Mouse (Mus musculus) frontal cortex, adult 2 months (tissue): ENCODE measurements around the gene Fopnl. TPM values are rescaled to one million over a fixed set of nuclear protein-coding genes. Genes with fewer than 3 reads are reported as not detected.

Experiments used
- DNase-seq, 2 experiments: peaks; one replicate each; pipeline ENCODE4 v3.0.0; 2022; ENCODE audit warnings: low spot score in 1 of 2; ENCODE audit errors: extremely low spot score in 1 of 2
- polyA plus RNA-seq: library from polyadenylated mRNA; depleted of rRNA; stranded (reverse); fragments of >200 nt; gene quantifications from 2 replicates; pipeline ENCODE4 v1.2.3, GENCODE M21; 2012; rRNA removed

Fopnl gene
- polyA plus RNA-seq, 1 experiment, result 75.0 TPM

DNA sequence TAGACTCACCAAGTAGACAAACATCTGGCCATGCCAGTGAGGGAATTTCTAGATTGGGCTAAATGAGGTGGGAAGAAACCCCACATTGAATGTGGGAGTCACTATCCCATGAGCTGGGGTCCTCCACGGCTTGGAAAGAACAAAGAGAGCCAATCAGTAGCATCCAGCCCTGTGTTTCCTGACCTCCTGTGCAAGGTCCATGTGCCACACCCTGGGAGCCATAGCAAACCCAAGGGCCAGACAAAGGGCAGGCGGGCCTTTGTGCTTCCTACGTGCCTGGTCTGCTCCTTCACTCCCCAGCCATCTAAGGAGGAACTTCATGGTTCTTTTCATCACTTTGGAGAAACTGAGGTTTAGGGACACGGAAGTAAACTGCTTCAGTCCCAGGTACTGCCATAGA, 64.3 kb downstream of the Fopnl start:
- no peak for DNase-seq

DNA sequence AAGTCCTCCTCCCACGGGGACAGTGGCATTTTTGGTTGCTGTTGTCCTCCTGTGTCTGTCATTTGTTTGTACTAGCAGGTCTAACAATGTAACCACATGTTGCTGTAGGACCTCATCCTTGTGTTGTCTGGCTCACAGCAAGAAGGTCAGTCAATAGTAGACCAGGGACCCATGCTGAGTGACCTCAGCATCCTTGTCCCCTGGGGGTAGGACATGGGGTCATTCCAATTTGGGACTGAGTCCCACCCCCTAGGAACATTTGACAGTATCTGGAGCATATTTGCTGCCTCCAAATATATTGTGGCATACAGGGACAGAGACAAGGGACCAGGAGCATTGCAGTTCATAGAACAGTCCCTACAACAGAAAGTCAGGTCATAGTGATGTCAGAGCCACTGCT, 67.3 kb downstream of the Fopnl start:
- no peak for DNase-seq

Other genes starting within 250 kb of the Fopnl start
- 27.1 and 27.3 TPM in 2 replicates for gene Nde1, start 154.1 kb downstream of the Fopnl start, polyA plus RNA-seq
- 39.0 and 40.5 TPM in 2 replicates for gene Marf1, start 154.1 kb downstream of the Fopnl start, polyA plus RNA-seq
- 3.9 and 7.4 TPM in 2 replicates for gene Myh11, start 26.0 kb downstream of the Fopnl start, polyA plus RNA-seq
- gene Abcc1, start 44.2 kb upstream of the Fopnl start, polyA plus RNA-seq, result 14.7 and 15.8 TPM in 2 replicates
- not detected in 2 replicates for gene A630010A05Rik, start 244.9 kb upstream of the Fopnl start, polyA plus RNA-seq